Mouse (Mus musculus): ENCODE data around the gene Clcnkb.
A peak's percentile ranks its signal among the peaks of the same experiment; 100 is the strongest.

Clcnkb gene

GRCm38 (mm10) chr4:141400171-141400570 lies 15.6 kb downstream of the Clcnkb start:
- DNase-seq: no peak

GRCm38 (mm10) chr4:141398545-141398944 lies 17.3 kb downstream of the Clcnkb start, which contains the start of gene Clcnka:
Clcnka (minus strand) TSS chr4:141398724.
- no peak for DNase-seq

- DNase-seq: no peak
These were observed 18.0 kb downstream of the Clcnkb start for GRCm38 (mm10) chr4:141397861-141398260.

- DNase-seq: no peak
These were observed 21.1 kb downstream of the Clcnkb start for GRCm38 (mm10) chr4:141394751-141395150.

GRCm38 (mm10) chr4:141391293-141391692 lies 24.5 kb downstream of the Clcnkb start:
- DNase-seq: no peak

GRCm38 (mm10) chr4:141389366-141390150 lies 26.3 kb downstream of the Clcnkb start:
- DNase-seq: no peak

- no peak for DNase-seq
These were observed 27.9 kb downstream of the Clcnkb start for GRCm38 (mm10) chr4:141387933-141388332.

GRCm38 (mm10) chr4:141387093-141387784 lies 28.6 kb downstream of the Clcnkb start:
- DNase-seq: peak; percentile 51

GRCm38 (mm10) chr4:141386150-141386549 lies 29.7 kb downstream of the Clcnkb start:
- no peak for DNase-seq

- no peak for DNase-seq
These were observed 30.5 kb downstream of the Clcnkb start for GRCm38 (mm10) chr4:141385275-141385674.

GRCm38 (mm10) chr4:141382406-141382805 lies 33.4 kb downstream of the Clcnkb start:
- DNase-seq: no peak

GRCm38 (mm10) chr4:141379674-141380073 lies 36.1 kb downstream of the Clcnkb start:
- DNase-seq: no peak

- no peak for DNase-seq
These were observed 43.4 kb downstream of the Clcnkb start for GRCm38 (mm10) chr4:141372426-141372825.

- DNase-seq: no peak
These were observed 47.6 kb downstream of the Clcnkb start, which contains the start of gene Fam131c for GRCm38 (mm10) chr4:141367997-141368791. Fam131c (plus strand) TSS chr4:141368220.

GRCm38 (mm10) chr4:141365876-141366275 lies 49.9 kb downstream of the Clcnkb start:
- DNase-seq: no peak

GRCm38 (mm10) chr4:141365126-141365525 lies 50.7 kb downstream of the Clcnkb start:
- DNase-seq: no peak

GRCm38 (mm10) chr4:141362937-141363548 lies 52.8 kb downstream of the Clcnkb start:
- DNase-seq: peak; percentile 37

- DNase-seq: no peak
These were observed 55.0 kb downstream of the Clcnkb start for GRCm38 (mm10) chr4:141360846-141361245.

GRCm38 (mm10) chr4:141359222-141359621 lies 56.6 kb downstream of the Clcnkb start:
- DNase-seq: no peak

- no peak for DNase-seq
These were observed 58.0 kb downstream of the Clcnkb start for GRCm38 (mm10) chr4:141357811-141358210.

Measured in layer of hippocampus, adult 9-11 months (tissue).